Mouse (Mus musculus) cerebellum, adult 2 months (tissue): ENCODE data around the gene Tax1bp1. TPM values are rescaled to one million over a fixed set of nuclear protein-coding genes. Genes with fewer than 3 reads are reported as not detected.

ENCODE experiments used
- DNase-seq, 2 experiments: peaks; one replicate each; pipeline ENCODE4 v3.0.0; 2021
- H3K27ac ChIP-seq: fragments of 200-500 bp; 2 replicates; pipeline ENCODE4 v1.5.1; 2012; ENCODE audit warnings: low read length, control low read depth, inconsistent platforms; ENCODE audit not compliant: insufficient read depth
- H3K27me3 ChIP-seq: fragments of 200-500 bp; 2 replicates; pipeline ENCODE4 v1.6.1; 2012; ENCODE audit warnings: inconsistent platforms, mild to moderate bottlenecking, low read length, moderate library complexity; ENCODE audit not compliant: control insufficient read depth, insufficient read depth
- H3K4me1 ChIP-seq: fragments of 200-500 bp; 2 replicates; pipeline ENCODE4 v1.6.1; 2011; ENCODE audit warnings: low read length; ENCODE audit not compliant: control insufficient read depth, insufficient read depth
- H3K4me3 ChIP-seq: fragments of 200-500 bp; replicated peaks from 2 replicates; pipeline ENCODE3; 2011; ENCODE audit warnings: mild to moderate bottlenecking, low read depth, low read length, control low read depth; ENCODE audit not compliant: insufficient read depth
- CTCF ChIP-seq: fragments of 200-500 bp; IDR thresholded peaks from 2 replicates; pipeline ENCODE4 v1.5.1; 2011; ENCODE audit warnings: low read depth, mild to moderate bottlenecking, control low read depth, low read length, moderate library complexity, borderline replicate concordance; ENCODE audit not compliant: insufficient read depth
- POLR2A ChIP-seq: fragments of 200-500 bp; IDR thresholded peaks from 2 replicates; pipeline ENCODE4 v1.6.1; 2011; ENCODE audit warnings: low read length, control low read depth, borderline replicate concordance; ENCODE audit not compliant: insufficient read depth
- WGBS: fragments of 180-500 bp; shearing (Covaris S2); methylation state at CpG from one replicate; pipeline ENCODE4 v1.1.7; 2018; 5-methylcytosine and 5-hydroxymethylcytosine counted together
- polyA plus RNA-seq: library from polyadenylated mRNA; depleted of rRNA; stranded (reverse); fragments of >200 nt; gene quantifications from 2 replicates; pipeline ENCODE4 v1.2.3, GENCODE M21; 2012

Tax1bp1 gene
- polyA plus RNA-seq, 1 experiment: 90.6 TPM

GRCm38 (mm10) chr6:52679565-52679964 lies 34.0 kb upstream of the Tax1bp1 start:
- no peak overlapping the region for H3K27ac ChIP-seq
- TF ChIP-seq CTCF: no peak
- DNase-seq: no peak
- H3K27me3 ChIP-seq: no peaks in the 10 kb centered on the region
- WGBS: 77% methylated on average over 9 of the region's 9 CpGs
- no peak overlapping the region for H3K4me3 ChIP-seq
- no peaks in the 10 kb centered on the region; the same call in 1 of the 2 replicates for H3K4me1 ChIP-seq

- 49% methylated on average over 8 of the region's 8 CpGs for WGBS
- Histone ChIP-seq H3K4me3 (no peak overlapping the region), H3K27ac (no peak overlapping the region), H3K4me1 (no peaks in the 10 kb centered on the region; the same call in 1 of the 2 replicates), H3K27me3 (no peaks in the 10 kb centered on the region)
- no peak for DNase-seq
- no peak for TF ChIP-seq CTCF
- TF ChIP-seq POLR2A: no peak
Observed at GRCm38 (mm10) chr6:52680458-52681032, 33.0 kb upstream of the Tax1bp1 start.

GRCm38 (mm10) chr6:52681847-52682485 lies 31.6 kb upstream of the Tax1bp1 start:
- DNase-seq: no peak
- Histone ChIP-seq H3K4me1 (no peaks in the 10 kb centered on the region; the same call in 1 of the 2 replicates), H3K4me3 (no peak overlapping the region), H3K27me3 (no peaks in the 10 kb centered on the region), H3K27ac (no peak overlapping the region)
- TF ChIP-seq POLR2A (no peak), CTCF (no peak)
- WGBS: 69% methylated on average over 6 of the region's 6 CpGs

GRCm38 (mm10) chr6:52682607-52683006 lies 30.9 kb upstream of the Tax1bp1 start:
- DNase-seq: no peak
- no peak overlapping the region for H3K4me3 ChIP-seq
- H3K27ac ChIP-seq: no peak overlapping the region
- H3K4me1 ChIP-seq: no peaks in the 10 kb centered on the region; the same call in 1 of the 2 replicates
- H3K27me3 ChIP-seq: no peaks in the 10 kb centered on the region
- no peak for TF ChIP-seq CTCF
- TF ChIP-seq POLR2A: no peak
- 95% methylated on average over 3 of the region's 3 CpGs for WGBS

GRCm38 (mm10) chr6:52686901-52687500 lies 26.5 kb upstream of the Tax1bp1 start:
- WGBS: 66% methylated on average over 5 of the region's 5 CpGs
- Histone ChIP-seq H3K4me1 (no peaks in the 10 kb centered on the region), H3K4me3 (no peak overlapping the region), H3K27ac (no peak overlapping the region), H3K27me3 (no peaks in the 10 kb centered on the region)
- TF ChIP-seq POLR2A (no peak), CTCF (no peak)
- no peak for DNase-seq

GRCm38 (mm10) chr6:52690365-52690764 lies 23.2 kb upstream of the Tax1bp1 start:
- no peaks in the 10 kb centered on the region for H3K27me3 ChIP-seq

GRCm38 (mm10) chr6:52691800-52692199 lies 21.7 kb upstream of the Tax1bp1 start:
- Histone ChIP-seq H3K27ac (no peak overlapping the region), H3K4me1 (no peaks in the 10 kb centered on the region), H3K4me3 (no peak overlapping the region), H3K27me3 (no peaks in the 10 kb centered on the region)
- WGBS: 93% methylated on average over 4 of the region's 5 CpGs
- TF ChIP-seq CTCF (no peak), POLR2A (no peak)
- DNase-seq: no peak

More at GRCm38 (mm10) chr6:52690365-52690764, 23.2 kb upstream of the Tax1bp1 start:
- TF ChIP-seq POLR2A (no peak), CTCF (no peak)
- Histone ChIP-seq H3K4me3 (no peak overlapping the region), H3K27ac (no peak overlapping the region), H3K4me1 (no peaks in the 10 kb centered on the region)
- no peak for DNase-seq
- 86% methylated on average over 3 of the region's 3 CpGs for WGBS

- WGBS: 20% methylated on average over 6 of the region's 6 CpGs
- no peak for TF ChIP-seq POLR2A
- no peak for TF ChIP-seq CTCF
Observed at GRCm38 (mm10) chr6:52692451-52693063, 21.0 kb upstream of the Tax1bp1 start.

More at GRCm38 (mm10) chr6:52692451-52693063, 21.0 kb upstream of the Tax1bp1 start:
- H3K27me3 ChIP-seq: no peaks in the 10 kb centered on the region
- H3K4me1 ChIP-seq: no peaks in the 10 kb centered on the region
- DNase-seq: no peak
- H3K4me3 ChIP-seq: no peak overlapping the region
- no peak overlapping the region for H3K27ac ChIP-seq
